Comparison of ENCODE assay signal across 20 mouse cellular contexts in the genomic region with DNA sequence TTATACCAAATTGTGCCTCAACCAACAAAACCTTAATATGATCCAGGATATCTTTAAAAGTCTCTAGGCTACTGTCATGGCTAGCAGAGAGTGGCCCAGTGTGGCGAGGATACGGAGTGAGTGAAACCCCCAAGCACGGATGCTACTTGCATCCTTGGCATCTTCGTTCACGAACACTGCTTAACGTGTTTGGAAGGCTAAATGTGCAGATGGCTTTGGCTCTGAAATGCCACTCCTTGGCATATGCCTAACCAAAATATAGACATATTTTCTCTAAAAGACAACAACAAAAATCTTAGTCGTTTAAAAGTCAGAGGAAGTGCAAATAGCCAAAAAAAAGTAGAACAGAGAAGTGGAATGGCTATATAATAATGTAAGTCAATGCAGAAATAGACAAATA. TPM values are rescaled to one million over a fixed set of nuclear protein-coding genes. Genes with fewer than 3 reads are reported as not detected.
A peak's percentile ranks its signal among the peaks of the same experiment; 100 is the strongest.
DNase-seq lines count a peak whose midpoint lies in the region; ATAC-seq and TF ChIP-seq lines count a peak whose summit lies in the region.
"Had no signal": no experiment of that assay in that cellular context is flagged by ENCODE, and none has a peak within 500 bp of the region (broad histone marks: within the 10 kb centered on the region; RNA-seq: fewer than 3 reads in every experiment).

No protein-coding gene starts in this region.

- no peak overlapping the region for H3K27ac ChIP-seq in forebrain, embryonic 16.5 days (ENCODE audit: low read length)
- no peak overlapping the region for H3K27ac ChIP-seq in forebrain, embryonic 13.5 days
- no peak overlapping the region for H3K27ac ChIP-seq in heart, embryonic 11.5 days (ENCODE audit: low read depth, low read length)
- H3K27ac ChIP-seq in kidney, embryonic 16.5 days (ENCODE audit: low read length) = no peak overlapping the region
- H3K27ac ChIP-seq: embryonic facial prominence, embryonic 10.5 days; embryonic facial prominence, embryonic 12.5 days; forebrain, embryonic 12.5 days had no signal

- H3K4me1 ChIP-seq in forebrain, embryonic 16.5 days (replicated peaks; ENCODE audit: control insufficient read depth, insufficient read depth, low read length) = no peaks in the 10 kb centered on the region
- no peaks in the 10 kb centered on the region for H3K4me1 ChIP-seq in forebrain, embryonic 13.5 days
- no peaks in the 10 kb centered on the region for H3K4me1 ChIP-seq in heart, embryonic 11.5 days (ENCODE audit: control insufficient read depth, insufficient read depth, low read length)
- no peaks in the 10 kb centered on the region for H3K4me1 ChIP-seq in kidney, embryonic 16.5 days (ENCODE audit: insufficient read depth, low read length)
- H3K4me1 ChIP-seq: embryonic facial prominence, embryonic 10.5 days; embryonic facial prominence, embryonic 12.5 days; forebrain, embryonic 12.5 days had no signal

- TF ChIP-seq CTCF in brain, embryonic 14.5 days (IDR thresholded peaks at IDR 0.05; ENCODE audit: borderline replicate concordance, extremely low read depth, insufficient read depth, insufficient read length) = no peak

- H3K9ac ChIP-seq in forebrain, embryonic 16.5 days (replicated peaks; ENCODE audit: low read depth, low read length) = no peak overlapping the region
- H3K9ac ChIP-seq in forebrain, embryonic 13.5 days = no peak overlapping the region
- no peak overlapping the region for H3K9ac ChIP-seq in heart, embryonic 11.5 days (ENCODE audit: low read depth, low read length)
- no peak overlapping the region for H3K9ac ChIP-seq in kidney, embryonic 16.5 days (replicated peaks; ENCODE audit: low read length)
- H3K9ac ChIP-seq: embryonic facial prominence, embryonic 12.5 days; forebrain, embryonic 12.5 days had no signal

- TF ChIP-seq POLR2A in brain, embryonic 14.5 days (IDR thresholded peaks at IDR 0.05; ENCODE audit: borderline replicate concordance, extremely low read depth, insufficient read depth, insufficient read length, poor library complexity, severe bottlenecking) = no peak

- H3K4me3 ChIP-seq in forebrain, embryonic 16.5 days (replicated peaks; ENCODE audit: low read length) = no peak overlapping the region
- no peak overlapping the region for H3K4me3 ChIP-seq in forebrain, embryonic 13.5 days
- no peak overlapping the region for H3K4me3 ChIP-seq in heart, embryonic 11.5 days (ENCODE audit: low read depth, low read length)
- H3K4me3 ChIP-seq in kidney, embryonic 16.5 days (ENCODE audit: low read length) = no peak overlapping the region
- H3K4me3 ChIP-seq: embryonic facial prominence, embryonic 10.5 days; embryonic facial prominence, embryonic 12.5 days; forebrain, embryonic 12.5 days had no signal

- no peak overlapping the region for H3K4me2 ChIP-seq in forebrain, embryonic 16.5 days (ENCODE audit: low read length)
- no peak overlapping the region for H3K4me2 ChIP-seq in forebrain, embryonic 13.5 days
- H3K4me2 ChIP-seq in heart, embryonic 11.5 days = no peak overlapping the region
- no peak overlapping the region for H3K4me2 ChIP-seq in kidney, embryonic 16.5 days (replicated peaks; ENCODE audit: low read depth, low read length)
- H3K4me2 ChIP-seq: embryonic facial prominence, embryonic 12.5 days; forebrain, embryonic 12.5 days had no signal

- H3K9me3 ChIP-seq in forebrain, embryonic 16.5 days (ENCODE audit: control insufficient read depth, low read length) = 0 out of 2 replicates have a peak, but pooled peaks cover 2% of the 10 kb centered on the region
- no peaks in the 10 kb centered on the region for H3K9me3 ChIP-seq in forebrain, embryonic 13.5 days (replicated peaks)
- H3K9me3 ChIP-seq in heart, embryonic 11.5 days (replicated peaks; ENCODE audit: control insufficient read depth, low read length) = 0 out of 2 replicates have a peak, but pooled peaks cover 3% of the 10 kb centered on the region
- H3K9me3 ChIP-seq in kidney, embryonic 16.5 days (ENCODE audit: low read length) = no peaks in the 10 kb centered on the region
- H3K9me3 ChIP-seq: embryonic facial prominence, embryonic 10.5 days; embryonic facial prominence, embryonic 12.5 days; forebrain, embryonic 12.5 days had no signal

- H3K27me3 ChIP-seq in forebrain, embryonic 16.5 days (replicated peaks; ENCODE audit: control insufficient read depth, insufficient read depth, low read length) = no peaks in the 10 kb centered on the region
- no peaks in the 10 kb centered on the region for H3K27me3 ChIP-seq in forebrain, embryonic 13.5 days
- H3K27me3 ChIP-seq in heart, embryonic 11.5 days (ENCODE audit: control insufficient read depth, insufficient read depth, low read length) = no peaks in the 10 kb centered on the region
- H3K27me3 ChIP-seq in kidney, embryonic 16.5 days (ENCODE audit: insufficient read depth, low read length) = no peaks in the 10 kb centered on the region
- H3K27me3 ChIP-seq: embryonic facial prominence, embryonic 12.5 days; forebrain, embryonic 12.5 days had no signal

- peak; percentile 29 for DNase-seq in heart, adult 11 months
- peak; percentile 54 for DNase-seq in brain, embryonic 14.5 days (ENCODE audit: low read depth)
- DNase-seq: adrenal gland, adult 2 months; adrenal gland, postnatal 10 days; adrenal gland, postnatal 36 days; cerebellum, adult 11-12 months; cerebellum, adult 2 months; cerebellum, adult 9-10 months; cerebellum, postnatal 10 days; cerebellum, postnatal 25 days had no signal

- 61% methylated on average over 7 of the region's 7 CpGs for WGBS in forebrain, embryonic 16.5 days
- 88% methylated on average over 7 of the region's 7 CpGs for WGBS in forebrain, embryonic 13.5 days
- WGBS in heart, embryonic 11.5 days (ENCODE audit: insufficient replicate concordance) = 84% methylated on average over 7 of the region's 7 CpGs
- 91% methylated on average over 7 of the region's 7 CpGs for WGBS in kidney, embryonic 16.5 days

- no peaks in the 10 kb centered on the region for H3K36me3 ChIP-seq in forebrain, embryonic 16.5 days (ENCODE audit: control insufficient read depth, insufficient read depth)
- no peaks in the 10 kb centered on the region for H3K36me3 ChIP-seq in forebrain, embryonic 13.5 days (ENCODE audit: poor library complexity, severe bottlenecking)
- no peaks in the 10 kb centered on the region for H3K36me3 ChIP-seq in heart, embryonic 11.5 days (ENCODE audit: control insufficient read depth, insufficient read depth, low read length)
- no peaks in the 10 kb centered on the region for H3K36me3 ChIP-seq in kidney, embryonic 16.5 days (ENCODE audit: insufficient read depth, low read length)
- H3K36me3 ChIP-seq: embryonic facial prominence, embryonic 10.5 days; embryonic facial prominence, embryonic 12.5 days; forebrain, embryonic 12.5 days had no signal

- peak; percentile 56 for ATAC-seq in forebrain, embryonic 16.5 days
- ATAC-seq in forebrain, embryonic 13.5 days = no peak
- no peak for ATAC-seq in heart, embryonic 11.5 days (replicated peaks; ENCODE audit: insufficient number of reproducible peaks, low FRiP score, low TSS enrichment)
- ATAC-seq in kidney, embryonic 16.5 days (ENCODE audit: low FRiP score, low TSS enrichment) = no peak

RNA-seq across cellular contexts. Expression of a gene that starts 42.0 kb away (rescaled TPM):
- 0.20 TPM in 1 of 2 replicates, not detected in the other for polyA plus RNA-seq in forebrain, embryonic 16.5 days (2015; fragmentation: Nextera tagmentation; extraction: Ambion mirVana)
- polyA plus RNA-seq in forebrain, embryonic 13.5 days (2015; fragmentation: Nextera tagmentation; extraction: Ambion mirVana) = 0.36 and 1.4 TPM in 2 replicates
- 0.04 and 0.61 TPM in 2 replicates for polyA plus RNA-seq in heart, embryonic 11.5 days (2014; fragmentation: Nextera tagmentation; extraction: Ambion mirVana)
- polyA plus RNA-seq in brain, embryonic 14.5 days (2012; rRNA removed) = 0.52 and 0.54 TPM in 2 replicates
- polyA plus RNA-seq in kidney, embryonic 16.5 days (2015; fragmentation: Nextera tagmentation; extraction: Ambion mirVana) = 4.7 and 5.6 TPM in 2 replicates
- polyA plus RNA-seq: cerebellum, adult 2 months; cortical plate, adult 2 months had no signal

RNA-seq across cellular contexts. Expression of a gene that starts 45.5 kb away (rescaled TPM):
- polyA plus RNA-seq in forebrain, embryonic 16.5 days (2015; fragmentation: Nextera tagmentation; extraction: Ambion mirVana) = not detected in 2 replicates
- not detected in 2 replicates for polyA plus RNA-seq in forebrain, embryonic 13.5 days (2015; fragmentation: Nextera tagmentation; extraction: Ambion mirVana)
- not detected in 2 replicates for polyA plus RNA-seq in heart, embryonic 11.5 days (2014; fragmentation: Nextera tagmentation; extraction: Ambion mirVana)
- not detected in 2 replicates for polyA plus RNA-seq in brain, embryonic 14.5 days (2012; rRNA removed)
- not detected in 2 replicates for polyA plus RNA-seq in kidney, embryonic 16.5 days (2015; fragmentation: Nextera tagmentation; extraction: Ambion mirVana)
- polyA plus RNA-seq: adrenal gland, adult 2 months; C2C12; cerebellum, adult 2 months; cortical plate, adult 2 months; embryonic facial prominence, embryonic 10.5 days; embryonic facial prominence, embryonic 12.5 days; embryonic facial prominence, embryonic 14.5 days; forebrain, embryonic 12.5 days had no signal
